Mouse (Mus musculus) forelimb bud, embryonic 11.5 days (tissue): ENCODE measurements around the gene She.

Experiments used
- DNase-seq: peaks from one replicate; pipeline ENCODE4 v3.0.0-alpha.2; 2012; ENCODE audit warnings: low read depth, low spot score

She gene

DNA sequence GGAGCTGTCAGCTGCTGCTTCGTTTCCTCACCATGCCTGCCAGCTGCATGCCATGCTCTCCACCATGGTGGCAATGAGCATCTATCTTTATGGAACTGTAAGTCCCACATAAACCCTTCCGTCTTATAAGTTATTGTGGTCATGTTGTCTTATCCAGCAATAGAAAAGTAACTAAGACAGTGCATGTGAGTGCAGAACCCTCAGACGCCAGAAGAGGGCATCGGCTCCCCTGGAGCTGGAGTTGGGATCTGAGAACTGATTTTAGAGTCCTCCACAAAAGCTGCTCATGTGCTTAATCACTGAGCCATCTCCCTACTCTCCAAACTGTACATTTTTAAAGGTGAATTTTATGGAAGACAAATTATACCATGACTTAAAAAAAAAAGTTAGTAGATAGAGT, 14.1 kb upstream of the She start:
- DNase-seq, result no peak

DNA sequence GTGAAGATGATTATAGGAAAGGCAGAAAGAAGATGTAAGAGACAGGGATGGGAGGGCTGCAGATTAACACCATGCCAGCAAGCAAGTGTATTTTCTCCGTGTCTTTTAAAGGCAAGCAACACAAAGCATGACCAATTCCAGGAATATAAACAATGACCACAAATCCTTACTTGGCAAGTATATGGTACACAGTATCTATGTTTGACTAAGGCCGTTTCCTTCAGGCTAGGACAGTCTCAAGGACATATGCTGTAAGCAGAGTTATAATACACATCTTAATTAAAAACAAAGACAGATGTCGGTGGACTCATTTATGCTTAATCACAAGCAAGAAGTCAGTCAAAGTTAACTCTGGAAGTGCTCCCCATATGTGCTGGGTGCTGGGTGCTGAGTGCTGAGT, 12.6 kb upstream of the She start:
- no peak for DNase-seq

DNA sequence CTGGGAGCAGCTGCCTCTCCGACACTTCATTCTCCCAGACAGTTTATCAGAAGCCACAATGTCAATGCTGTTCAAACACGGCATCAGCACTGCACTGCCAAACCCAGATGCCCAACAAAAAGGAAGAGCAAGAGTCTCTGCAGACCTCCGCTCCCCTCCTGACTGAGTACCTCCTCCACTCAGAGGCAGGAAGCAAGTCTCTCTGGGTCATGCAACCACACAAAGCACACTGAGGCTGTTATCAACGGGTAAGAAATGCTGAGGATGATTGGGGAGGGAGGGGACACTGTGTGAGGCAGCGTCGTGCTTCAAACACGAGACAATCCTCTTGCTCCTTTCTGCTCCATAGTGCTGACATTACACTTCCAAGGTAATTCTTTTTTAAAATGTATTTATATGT, 11.3 kb upstream of the She start:
- no peak for DNase-seq

DNA sequence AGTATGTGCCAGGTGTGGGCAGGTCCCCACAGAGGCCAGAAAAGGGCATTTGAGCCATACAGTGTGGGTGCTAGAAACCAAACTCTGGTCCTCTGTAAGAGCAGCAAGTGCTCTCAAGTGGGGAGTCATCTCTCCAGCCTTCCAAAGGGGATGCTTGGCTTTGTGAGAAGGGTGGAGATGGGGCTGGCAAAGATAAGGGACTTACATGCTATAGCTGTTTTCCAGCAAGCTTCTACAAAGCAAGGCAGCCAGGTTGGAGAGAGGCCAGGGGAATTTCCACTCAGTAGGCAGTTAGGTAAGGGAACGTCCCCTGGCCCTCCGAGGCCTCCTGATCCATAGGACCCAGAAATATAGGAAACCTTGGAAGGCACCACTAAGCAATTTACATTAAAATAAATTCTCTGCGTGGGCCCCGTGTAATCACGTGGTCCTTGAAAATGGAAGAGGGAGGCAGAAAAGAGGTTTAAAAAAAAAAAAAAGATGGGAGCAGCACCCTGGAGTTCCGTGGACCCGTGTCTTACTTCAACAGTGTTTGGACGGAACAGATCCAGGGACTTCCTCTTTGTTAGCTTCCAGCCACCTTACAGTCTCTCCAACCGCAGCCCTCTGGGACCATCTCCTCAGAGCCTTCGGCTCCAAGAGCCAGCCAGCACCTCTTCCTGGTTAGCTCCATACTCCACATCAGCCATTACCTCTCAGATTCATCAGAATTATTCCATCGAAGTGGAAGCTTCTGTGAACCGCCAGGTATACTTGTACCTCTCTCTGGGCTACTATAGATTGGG, 10.7 kb upstream of the She start:
- DNase-seq, result no peak

DNA sequence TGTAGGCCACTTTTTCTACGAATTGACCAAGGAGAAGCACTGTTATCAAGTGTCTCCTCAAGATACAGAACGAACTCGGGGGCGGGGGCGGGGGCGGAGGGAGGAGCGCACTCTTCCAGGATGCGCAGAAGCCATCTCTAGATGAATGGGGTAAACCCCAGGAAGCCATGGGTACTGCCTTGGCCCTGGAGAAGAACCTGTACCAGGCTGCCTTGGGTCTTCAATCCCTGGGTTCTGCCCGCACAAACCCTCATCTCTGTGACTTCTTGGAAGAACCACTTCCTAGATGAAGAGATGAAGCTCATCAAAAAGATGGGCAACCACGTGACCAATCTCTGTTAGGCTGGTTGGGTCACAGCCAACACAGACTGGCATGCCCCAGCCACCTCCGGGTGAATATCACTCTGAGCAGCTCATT, 10.1 kb upstream of the She start:
- DNase-seq, result no peak

DNA sequence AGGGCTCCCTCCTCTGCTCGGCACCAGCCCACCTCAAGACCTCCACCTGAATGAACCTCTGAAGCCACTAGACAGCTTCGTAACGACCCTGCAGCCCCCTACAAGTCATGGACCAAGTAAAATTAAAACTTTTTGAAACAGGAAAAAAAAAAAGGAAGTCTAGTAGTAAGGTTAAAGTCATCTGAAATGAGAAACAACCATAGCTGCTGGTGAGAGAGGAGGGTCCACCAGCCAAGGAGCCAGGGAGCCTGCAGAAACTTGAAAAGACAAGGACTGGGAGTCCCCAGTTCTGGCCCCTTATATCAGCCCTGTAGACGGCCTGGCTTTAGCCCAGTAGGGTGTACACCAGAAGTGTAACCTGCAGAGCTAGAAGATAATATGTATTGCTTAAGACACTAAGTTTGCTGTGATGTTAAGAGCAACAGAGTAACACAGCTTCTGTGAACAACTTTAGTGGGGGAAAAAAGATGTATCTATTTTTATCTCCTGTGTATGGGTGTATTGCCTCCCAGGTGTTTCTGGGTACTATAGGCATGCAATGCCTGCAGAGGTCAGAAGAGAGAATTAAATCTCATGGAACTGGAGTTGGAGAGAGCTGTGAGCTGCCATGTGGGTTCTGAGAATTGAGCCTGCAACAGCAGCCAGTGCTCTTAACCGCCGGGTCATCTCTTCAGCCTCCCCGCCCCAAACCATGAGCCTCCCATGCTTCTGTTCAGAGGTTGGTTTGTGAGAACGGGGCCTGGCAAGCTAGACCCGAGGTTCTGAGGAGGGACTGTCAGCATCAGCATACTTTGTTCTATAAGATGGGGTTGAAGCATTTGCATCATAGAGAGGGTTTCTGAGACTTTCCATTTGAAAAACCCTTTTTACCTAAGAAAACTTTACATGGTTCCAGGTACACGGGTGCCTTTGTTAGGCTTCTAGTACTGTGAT, 9.4 kb upstream of the She start:
- no peak for DNase-seq

DNA sequence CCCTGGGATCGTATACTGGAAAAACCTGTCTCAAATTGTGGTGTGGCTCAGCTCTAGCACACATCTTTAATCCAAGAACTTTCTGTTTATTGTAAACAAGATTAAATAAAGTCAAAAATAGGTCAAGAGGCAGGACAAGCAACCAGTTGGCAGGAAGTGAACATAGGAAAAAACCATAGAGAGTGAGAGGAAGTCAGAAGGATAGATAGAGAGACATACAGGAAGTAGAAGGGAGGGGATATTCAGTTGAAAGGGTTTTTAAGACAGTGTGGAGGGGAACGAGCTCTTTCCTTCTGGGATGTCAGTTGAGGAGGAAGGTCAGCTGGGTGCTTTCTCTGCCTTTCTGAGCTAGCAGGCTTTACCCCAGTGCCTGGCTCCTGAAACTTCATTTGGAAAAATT, 7.6 kb upstream of the She start:
- no peak for DNase-seq

DNA sequence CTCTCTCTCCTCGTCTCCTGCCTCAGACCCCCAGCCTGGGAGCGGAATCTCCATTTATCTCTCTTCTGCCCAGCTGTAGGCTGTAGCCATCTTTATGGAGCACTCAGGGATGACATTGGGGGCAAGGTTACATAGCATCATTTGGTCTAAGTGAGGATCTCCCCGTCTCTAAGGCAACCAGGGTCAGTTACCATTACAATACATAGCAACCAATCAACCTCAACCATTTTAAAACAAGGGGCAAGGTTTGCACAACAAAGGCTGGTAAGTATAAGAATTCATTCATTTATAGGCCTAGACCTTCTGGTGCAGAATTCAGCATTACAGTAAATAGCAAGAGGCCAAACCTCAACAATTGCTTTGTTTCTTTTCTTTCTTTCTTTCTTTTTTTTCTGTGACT, 4.9 kb upstream of the She start:
- no peak for DNase-seq

DNA sequence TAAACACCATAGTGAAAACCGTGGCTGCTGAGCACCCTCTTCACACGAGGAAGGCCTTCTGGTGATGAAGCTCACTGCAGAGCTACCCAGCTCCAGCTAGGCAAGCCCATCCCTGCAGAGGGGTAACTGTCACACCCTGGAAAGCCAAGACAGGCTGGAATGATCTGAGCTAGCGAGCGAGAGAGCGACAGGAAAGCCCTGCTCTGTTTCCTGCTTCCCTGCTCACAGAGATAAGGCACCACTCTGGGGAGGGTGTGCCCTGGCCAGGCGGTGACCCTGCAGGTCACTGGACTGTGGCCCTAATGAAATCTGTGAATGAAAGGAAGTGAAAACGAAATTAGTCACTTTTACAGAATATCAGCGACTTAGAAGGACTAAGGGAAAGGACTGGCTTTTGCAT, 4.2 kb downstream of the She start:
- DNase-seq, result no peak

DNA sequence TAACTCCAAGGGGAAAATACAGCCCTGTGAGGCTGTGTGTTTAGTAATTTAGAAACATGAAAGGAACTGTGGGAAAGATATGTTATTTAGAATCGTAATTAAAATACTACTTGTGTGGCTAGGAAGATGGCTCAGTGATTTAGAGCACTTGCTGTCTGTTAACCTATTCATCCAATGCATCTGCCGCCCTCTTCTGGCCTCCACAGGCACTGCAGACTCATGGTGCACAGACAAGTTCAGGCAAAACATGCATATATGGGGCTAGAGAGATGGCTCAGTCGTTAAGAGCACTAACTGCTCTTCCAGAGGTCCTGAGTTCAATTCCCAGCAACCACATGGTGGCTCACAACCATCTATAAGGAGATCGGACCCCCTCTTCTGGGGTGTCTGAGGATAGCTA, 11.1 kb downstream of the She start:
- peak; percentile 26 for DNase-seq

DNA sequence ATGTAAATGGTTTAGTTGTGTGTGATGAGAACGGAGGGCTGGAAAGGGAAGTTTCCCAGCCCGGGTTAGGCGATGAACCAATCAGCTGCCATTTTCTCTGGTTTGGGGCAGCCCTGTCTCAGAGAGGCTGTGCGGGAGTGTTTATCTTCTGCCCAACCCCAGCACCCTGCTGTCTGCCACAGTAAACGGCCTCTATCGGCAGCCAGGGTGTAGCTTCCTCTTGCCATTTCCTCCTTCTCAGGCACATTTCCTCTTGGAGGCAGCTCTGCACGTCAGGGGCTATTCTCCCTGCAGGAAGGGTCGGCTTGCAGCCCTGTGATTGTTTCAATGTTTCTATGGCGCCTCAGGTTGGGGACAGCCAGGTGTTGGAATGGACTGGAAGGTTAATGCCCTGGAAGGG, 12.0 kb downstream of the She start:
- DNase-seq, result no peak

DNA sequence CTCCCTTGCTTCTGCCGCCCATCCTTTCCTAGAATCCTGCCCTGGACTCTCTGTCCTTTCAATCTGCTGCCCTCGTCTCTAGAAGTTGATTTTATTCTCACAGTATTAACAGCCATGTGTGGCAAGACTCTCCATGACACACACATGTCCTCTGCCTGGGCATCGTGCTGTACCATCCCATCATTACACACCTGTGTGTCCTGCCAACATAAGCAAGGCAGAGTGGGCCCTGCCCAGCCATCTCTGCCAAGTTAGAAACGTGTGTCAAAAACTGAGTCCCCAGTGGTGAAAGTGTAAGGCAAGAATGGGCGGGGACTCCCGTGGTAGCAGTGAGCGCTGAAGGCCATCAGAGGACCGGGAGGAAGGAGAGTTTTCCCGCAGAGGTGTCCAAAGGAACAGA, 14.6 kb downstream of the She start:
- no peak for DNase-seq

DNA sequence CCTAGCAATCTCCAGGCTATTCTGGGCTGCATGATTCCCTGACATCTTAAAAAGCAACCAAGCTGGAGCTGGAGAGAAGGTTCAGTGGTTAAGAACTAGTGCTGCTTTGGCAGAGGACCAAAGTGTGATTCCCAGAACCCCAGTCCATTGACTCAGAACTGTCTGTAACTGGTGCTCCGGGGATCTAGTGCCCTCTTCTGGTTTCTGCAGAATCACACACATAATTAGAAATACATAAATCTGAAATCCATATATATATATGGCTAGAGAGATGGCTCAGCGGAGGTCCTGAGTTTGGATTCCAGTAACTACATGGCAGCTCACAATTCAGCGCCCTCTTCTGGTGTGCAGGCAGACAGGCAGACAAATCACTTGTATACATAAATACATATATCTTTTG, 16.0 kb downstream of the She start:
- no peak for DNase-seq

DNA sequence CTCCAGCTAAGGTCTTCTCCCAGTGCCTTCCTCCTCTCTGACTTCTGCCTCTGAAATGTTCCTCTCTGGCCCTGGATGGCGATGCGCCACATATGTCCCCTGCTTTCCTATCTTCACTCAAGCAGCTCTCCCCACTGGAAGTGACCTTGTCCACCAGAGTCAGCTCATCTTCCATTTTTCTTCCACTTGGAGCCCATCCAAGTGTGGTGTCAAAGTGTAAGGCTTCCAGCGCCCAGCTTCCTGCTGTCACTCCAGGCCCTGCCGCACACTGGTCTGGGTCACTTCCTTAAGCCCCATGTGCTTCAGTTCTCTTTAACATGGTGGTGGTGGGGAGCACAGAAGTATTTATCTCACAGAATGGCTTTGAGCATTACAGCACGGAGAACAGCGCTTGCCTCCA, 16.4 kb downstream of the She start:
- no peak for DNase-seq

DNA sequence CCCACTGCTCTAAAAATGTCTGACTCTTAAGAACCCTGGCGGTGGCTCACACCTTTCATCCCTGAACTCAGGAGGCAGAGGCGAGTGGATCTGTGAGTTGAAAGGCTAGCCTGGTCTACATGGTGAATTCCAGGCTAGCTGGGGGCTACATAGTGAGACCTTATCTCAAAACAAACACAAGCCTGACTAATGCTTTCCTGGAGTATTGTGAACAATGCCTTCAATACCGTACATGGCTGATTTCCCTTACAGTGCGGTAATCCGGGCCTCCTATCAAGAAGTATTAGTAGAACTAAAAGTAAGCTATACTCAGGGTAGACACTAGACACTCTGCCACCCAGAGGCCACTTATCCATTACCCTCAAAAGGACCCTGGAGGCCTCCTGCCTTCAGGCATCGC, 16.9 kb downstream of the She start:
- no peak for DNase-seq

DNA sequence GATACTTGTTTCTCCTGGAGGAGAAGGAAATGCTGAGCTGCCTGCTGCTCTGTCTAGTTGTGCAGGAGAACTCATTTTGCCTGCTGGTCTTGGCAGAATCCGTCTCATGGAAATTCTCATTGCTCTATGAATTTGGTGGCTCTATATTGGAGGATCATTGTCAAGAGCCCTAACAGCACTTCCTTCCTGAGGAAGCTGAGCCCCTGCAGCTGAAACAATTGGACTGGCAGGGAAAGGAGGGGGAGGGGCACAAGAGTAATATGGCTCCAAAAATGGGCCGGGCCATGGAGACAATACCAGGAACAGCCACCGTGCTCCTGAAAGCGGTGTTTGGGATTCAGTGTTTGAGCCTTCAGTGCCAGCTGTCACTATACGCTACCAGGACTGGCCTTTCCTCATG, 22.6 kb downstream of the She start:
- no peak for DNase-seq

DNA sequence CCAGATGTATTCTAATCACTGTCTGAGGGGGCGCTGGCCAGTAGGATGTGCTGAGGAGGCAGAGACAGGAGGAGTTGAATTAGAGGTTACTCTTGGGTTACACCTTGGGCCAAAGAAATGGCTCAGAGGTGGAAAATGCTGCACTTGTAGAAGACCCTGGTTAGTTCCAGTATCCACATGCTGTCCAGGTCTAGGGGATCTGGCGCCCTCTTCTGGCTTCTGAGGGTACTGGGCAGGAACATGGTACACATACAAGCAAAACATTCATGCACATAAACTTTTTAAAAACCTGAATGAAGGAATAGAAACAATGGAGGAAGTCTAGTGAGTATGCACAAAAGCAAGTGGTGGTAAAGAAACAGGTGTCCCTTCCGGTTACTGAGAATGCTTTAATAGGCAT, 26.2 kb downstream of the She start:
- no peak for DNase-seq

DNA sequence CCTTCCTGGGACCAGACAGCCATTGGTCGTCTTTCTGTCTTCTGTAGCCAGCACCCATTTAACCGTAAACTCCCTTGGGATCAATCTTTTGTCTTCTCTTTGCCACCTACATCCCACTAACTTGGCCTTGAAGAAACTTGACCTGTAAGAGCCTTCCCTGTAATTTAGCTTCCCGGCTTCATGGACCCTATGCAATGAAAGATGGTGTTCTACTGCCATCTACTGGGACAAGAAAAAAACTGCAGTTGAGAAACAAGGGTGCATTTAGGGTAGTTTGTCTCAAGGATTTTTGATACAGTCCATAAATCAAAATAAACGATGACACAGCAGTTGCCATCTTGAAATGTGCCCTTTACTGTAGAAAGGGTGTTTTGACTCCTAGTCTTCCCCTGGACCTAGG, 27.0 kb downstream of the She start:
- peak; percentile 77 for DNase-seq

DNA sequence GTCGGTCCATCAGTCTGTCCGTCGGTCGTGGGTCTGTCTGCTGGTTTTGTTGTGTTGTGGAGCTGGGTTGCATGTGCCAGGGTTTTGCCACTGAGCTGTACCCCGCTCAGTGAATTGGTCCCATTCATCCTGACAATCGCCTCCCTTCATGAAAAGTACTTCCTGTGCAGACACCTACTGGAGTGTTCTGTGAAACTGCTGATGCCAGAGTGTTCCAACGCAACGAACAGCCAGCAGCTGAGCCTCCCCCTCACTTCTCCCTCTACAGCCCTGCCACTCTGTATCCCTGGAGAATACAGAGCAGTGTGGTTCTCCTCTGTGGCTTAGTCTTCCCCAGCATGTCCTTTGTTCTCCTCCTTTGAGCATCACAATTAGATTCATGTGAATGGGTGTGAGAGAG, 27.7 kb downstream of the She start:
- DNase-seq, result no peak

DNA sequence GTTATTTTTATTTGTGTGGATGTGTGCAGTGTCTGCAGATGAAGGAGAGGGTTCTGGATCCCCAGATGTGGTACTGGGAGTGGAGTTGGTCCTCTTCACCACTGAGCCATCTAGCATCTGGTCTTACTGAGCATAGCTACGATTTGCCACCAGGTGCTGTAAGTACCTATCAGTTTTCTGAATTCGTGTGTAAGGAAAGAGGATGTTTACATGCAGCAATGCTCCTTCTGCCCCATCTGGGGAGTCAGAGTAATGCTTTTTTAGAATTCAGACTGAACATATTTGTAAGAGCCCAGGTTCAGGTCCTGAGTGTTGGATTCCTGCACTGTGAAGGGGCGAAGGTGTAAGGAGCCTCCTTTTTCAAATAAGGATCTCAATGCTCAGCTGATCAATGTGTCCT, 28.8 kb downstream of the She start:
- DNase-seq, result no peak

DNA sequence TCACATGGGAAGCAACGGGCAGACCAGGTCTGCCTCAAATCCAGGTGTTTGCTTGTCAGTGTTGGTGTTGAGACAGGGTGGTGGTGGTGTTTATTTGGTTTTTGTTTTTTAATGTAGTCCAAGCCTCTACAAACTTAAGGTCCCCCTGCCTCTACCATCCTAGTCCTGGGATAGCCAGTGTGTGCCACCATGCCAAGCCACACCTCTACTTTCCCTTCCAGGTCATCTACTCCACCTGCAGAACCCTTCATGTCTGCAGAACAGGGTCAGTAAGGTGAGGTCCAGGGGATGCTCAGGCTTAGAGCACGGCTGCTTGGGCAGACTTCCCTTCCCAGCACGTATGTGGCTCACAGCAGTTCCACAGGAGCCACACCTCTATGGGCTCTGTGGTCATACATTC, 29.2 kb downstream of the She start:
- DNase-seq, result no peak

DNA sequence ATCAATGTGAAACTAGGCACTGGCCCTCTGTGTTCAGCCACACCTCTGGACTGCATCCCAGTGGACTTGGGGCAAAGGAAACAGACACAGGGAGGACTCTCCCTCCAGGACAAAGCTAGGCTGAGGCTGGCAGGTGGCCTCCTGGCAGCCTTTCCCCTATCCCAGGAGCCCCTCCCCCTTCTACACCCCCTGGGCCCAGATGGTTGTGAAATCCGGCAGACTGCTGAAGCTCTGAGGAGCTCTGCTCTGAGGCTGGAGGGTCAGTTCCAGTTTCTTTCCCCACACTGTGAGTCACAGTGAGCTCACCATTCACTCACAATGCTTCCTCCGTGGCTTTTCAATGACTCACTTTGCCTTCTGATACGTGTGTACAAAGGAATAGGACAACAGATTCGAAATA, 29.9 kb downstream of the She start:
- DNase-seq, result no peak

DNA sequence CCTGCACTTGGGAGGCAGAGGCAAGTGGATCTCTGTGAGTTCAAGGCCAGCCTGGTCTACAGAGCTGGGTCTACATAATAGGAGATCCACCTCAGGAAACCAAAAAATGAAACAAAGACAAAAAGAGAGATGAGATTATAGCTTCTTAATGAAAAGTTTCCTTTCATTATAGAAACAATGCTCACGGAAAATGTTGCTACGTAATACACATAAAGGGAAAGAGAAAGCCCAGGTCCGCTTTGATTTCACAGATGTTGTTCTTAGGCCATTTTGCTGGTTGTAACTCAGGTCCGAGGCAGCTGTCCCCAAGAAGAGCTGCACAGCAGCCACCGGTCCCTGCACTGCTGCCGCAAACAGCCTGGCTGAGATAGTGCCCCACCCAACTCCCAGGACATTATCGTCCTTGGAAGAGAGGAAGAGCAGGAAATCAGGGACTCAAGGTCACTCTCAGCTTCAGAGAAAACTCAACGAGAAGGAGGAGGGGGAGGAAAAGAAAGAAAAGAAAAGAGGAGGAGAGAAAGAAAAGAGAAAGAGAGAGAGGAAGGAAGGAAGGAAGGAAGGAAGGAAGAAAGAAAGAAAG, 31.1 kb downstream of the She start:
- DNase-seq, result no peak
